Mouse (Mus musculus) bone marrow, adult 2 months (tissue): ENCODE measurements around the gene Hydin.

ENCODE experiments used
- CTCF ChIP-seq: fragments of 200-500 bp; IDR thresholded peaks from 2 replicates; pipeline ENCODE4 v1.5.1; 2011; ENCODE audit warnings: low read length, control low read depth; ENCODE audit not compliant: control insufficient read depth, insufficient read depth
- POLR2A ChIP-seq: fragments of 200-500 bp; IDR thresholded peaks from 2 replicates; pipeline ENCODE4 v1.6.1; 2011; ENCODE audit warnings: low read depth, mild to moderate bottlenecking, control low read depth, low read length, borderline replicate concordance; ENCODE audit not compliant: control insufficient read depth

- TF ChIP-seq CTCF (no peak), POLR2A (no peak)
Observed at GRCm38 (mm10) chr8:110400536-110400935, 133.8 kb downstream of the Hydin start.
